Mouse (Mus musculus): ENCODE measurements around the gene Wwc1.

DNA sequence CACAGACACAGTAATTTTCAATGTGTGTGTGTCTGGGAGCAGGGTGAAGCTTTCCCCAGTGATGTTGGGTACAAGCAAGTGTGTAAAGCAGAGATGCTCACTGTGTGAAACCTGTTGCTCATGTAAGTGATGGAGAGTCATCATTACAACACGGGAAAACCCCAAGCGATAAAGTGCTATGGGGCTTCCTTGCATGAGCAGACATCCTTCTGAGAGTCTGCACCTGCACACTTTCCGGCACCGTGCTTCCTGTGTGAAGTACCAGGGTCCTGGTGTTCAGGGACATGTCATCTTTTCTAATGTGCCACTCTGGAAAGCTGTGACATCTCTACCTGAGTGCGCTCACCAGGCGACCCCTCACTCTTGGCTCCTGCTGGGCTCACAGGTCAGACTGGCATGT lies 97.5 kb downstream of the Wwc1 start:
- TF ChIP-seq HCFC1 (IDR thresholded peaks at IDR 0.05; ENCODE audit: borderline replicate concordance, insufficient read depth, low read length), result no peak
- TF ChIP-seq ZNF384 (IDR thresholded peaks at IDR 0.05; ENCODE audit: low read depth, low read length), result no peak
- TF ChIP-seq ZC3H11A (IDR thresholded peaks at IDR 0.05; ENCODE audit: borderline replicate concordance, low read depth, low read length), result no peak
- TF ChIP-seq MAFK (IDR thresholded peaks at IDR 0.05; ENCODE audit: insufficient read depth, low read depth, low read length), result no peak

Data from ES-E14 (cell line).